Comparison of ENCODE assay signal across 9 mouse cellular contexts in genomic region chr11:45921480-45921898, GRCm38 (mm10). TPM values are rescaled to one million over a fixed set of nuclear protein-coding genes. Genes with fewer than 3 reads are reported as not detected.
DNase-seq lines count a peak whose midpoint lies in the region; ATAC-seq and TF ChIP-seq lines count a peak whose summit lies in the region.
"Had no signal": no experiment of that assay in that cellular context is flagged by ENCODE, and none has a peak within 500 bp of the region (broad histone marks: within the 10 kb centered on the region; RNA-seq: fewer than 3 reads in every experiment).

No protein-coding gene starts in this region.

- H3K4me1 ChIP-seq in lung, embryonic 14.5 days (ENCODE audit: insufficient read depth) = no peaks in the 10 kb centered on the region
- H3K4me1 ChIP-seq in hindbrain, embryonic 14.5 days (replicated peaks; ENCODE audit: control insufficient read depth, insufficient read depth, low read length) = peaks cover 14% of the 10 kb centered on the region
- H3K4me1 ChIP-seq in midbrain, embryonic 10.5 days = peaks cover 37% of the 10 kb centered on the region

- no peak for TF ChIP-seq CTCF in lung, embryonic 14.5 days (IDR thresholded peaks at IDR 0.05; ENCODE audit: low read depth)

- 15% methylated on average over 10 of the region's 10 CpGs for WGBS in lung, embryonic 14.5 days
- WGBS in hindbrain, embryonic 14.5 days = 5% methylated on average over 10 of the region's 10 CpGs
- 6% methylated on average over 10 of the region's 10 CpGs for WGBS in midbrain, embryonic 10.5 days

- no peak; the same call in 1 of the 2 replicates for ATAC-seq in lung, embryonic 14.5 days (ENCODE audit: insufficient read depth)
- ATAC-seq in hindbrain, embryonic 14.5 days (ENCODE audit: low FRiP score) = peak; percentile 65; the same call in 1 of the 2 replicates

- no peak overlapping the region for H3K4me3 ChIP-seq in lung, embryonic 14.5 days (ENCODE audit: low read depth, low read length)
- no peak overlapping the region for H3K4me3 ChIP-seq in hindbrain, embryonic 14.5 days (replicated peaks; ENCODE audit: low read length)
- peak overlapping the region; percentile 24 for H3K4me3 ChIP-seq in midbrain, embryonic 10.5 days

- DNase-seq in lung, embryonic 14.5 days = no peak
- DNase-seq in lung, postnatal 36 days = no peak
- DNase-seq in hindbrain, embryonic 14.5 days (ENCODE audit: low spot score) = no peak
- peak; percentile 75 for DNase-seq in midbrain, embryonic 10.5 days (ENCODE audit: low spot score)
- DNase-seq in layer of hippocampus, adult 8-10 months (ENCODE audit: low spot score in 2 of 2) = no peak
- DNase-seq in gastrocnemius, postnatal 10 days = no peak
- no peak for DNase-seq in spleen, postnatal 10 days (ENCODE audit: low spot score in 2 of 2)
- DNase-seq: kidney, postnatal 25 days; lung, postnatal 4 days had no signal

- H3K27ac ChIP-seq in lung, embryonic 14.5 days (ENCODE audit: low read depth) = no peak overlapping the region
- H3K27ac ChIP-seq in hindbrain, embryonic 14.5 days = peak overlapping the region; percentile 77
- peak overlapping the region; percentile 86 for H3K27ac ChIP-seq in midbrain, embryonic 10.5 days (replicated peaks)

- 0 out of 2 replicates have a peak overlapping the region, but pooled peaks have one; percentile 16 for H3K9ac ChIP-seq in lung, embryonic 14.5 days
- 0 out of 2 replicates have a peak overlapping the region, but pooled peaks have one; percentile 18 for H3K9ac ChIP-seq in hindbrain, embryonic 14.5 days

- H3K9me3 ChIP-seq in lung, embryonic 14.5 days (ENCODE audit: low read depth, low read length) = no peaks in the 10 kb centered on the region
- H3K9me3 ChIP-seq in hindbrain, embryonic 14.5 days (ENCODE audit: control insufficient read depth, low read length) = no peaks in the 10 kb centered on the region
- no peaks in the 10 kb centered on the region for H3K9me3 ChIP-seq in midbrain, embryonic 10.5 days (replicated peaks)

- H3K27me3 ChIP-seq in lung, embryonic 14.5 days (ENCODE audit: insufficient read depth, low read length) = no peaks in the 10 kb centered on the region
- H3K27me3 ChIP-seq in hindbrain, embryonic 14.5 days (ENCODE audit: control insufficient read depth, insufficient read depth, low read length) = no peaks in the 10 kb centered on the region
- no peaks in the 10 kb centered on the region for H3K27me3 ChIP-seq in midbrain, embryonic 10.5 days (ENCODE audit: low read depth, poor library complexity, severe bottlenecking)

- peak overlapping the region; percentile 31 for H3K4me2 ChIP-seq in lung, embryonic 14.5 days
- peak overlapping the region; percentile 28 for H3K4me2 ChIP-seq in hindbrain, embryonic 14.5 days (replicated peaks)

- H3K36me3 ChIP-seq in lung, embryonic 14.5 days (ENCODE audit: insufficient read depth) = no peaks in the 10 kb centered on the region
- H3K36me3 ChIP-seq in hindbrain, embryonic 14.5 days (replicated peaks; ENCODE audit: control insufficient read depth, insufficient read depth) = no peaks in the 10 kb centered on the region
- H3K36me3 ChIP-seq in midbrain, embryonic 10.5 days = no peaks in the 10 kb centered on the region

RNA-seq across cellular contexts. Expression of gene Lsm11, which starts 23.2 kb away (rescaled TPM):
- 9.9 and 10.0 TPM in 2 replicates for polyA plus RNA-seq in lung, embryonic 14.5 days (2014; fragmentation: Nextera tagmentation; extraction: Ambion mirVana)
- polyA plus RNA-seq in hindbrain, embryonic 14.5 days (2014; fragmentation: Nextera tagmentation; extraction: Ambion mirVana) = 30.5 and 36.2 TPM in 2 replicates
- 7.3 and 9.1 TPM in 2 replicates for polyA plus RNA-seq in midbrain, embryonic 10.5 days (2016; fragmentation: Nextera tagmentation; extraction: Ambion mirVana)
- 10 to 100 TPM; 24.5 to 26.7 (median 25.8) TPM for total RNA-seq in layer of hippocampus, adult 8-10 months (2022)
- total RNA-seq in gastrocnemius, postnatal 10 days (2021) = 1 to 10 TPM; 3.7 to 4.1 TPM

RNA-seq across cellular contexts. Expression of gene Thg1l, which starts 33.8 kb away (rescaled TPM):
- 11.6 and 14.1 TPM in 2 replicates for polyA plus RNA-seq in lung, embryonic 14.5 days (2014; fragmentation: Nextera tagmentation; extraction: Ambion mirVana)
- 8.7 and 9.4 TPM in 2 replicates for polyA plus RNA-seq in hindbrain, embryonic 14.5 days (2014; fragmentation: Nextera tagmentation; extraction: Ambion mirVana)
- polyA plus RNA-seq in midbrain, embryonic 10.5 days (2016; fragmentation: Nextera tagmentation; extraction: Ambion mirVana) = 18.2 and 18.3 TPM in 2 replicates
- 10 to 100 TPM in 1 of 4 experiments, 1 to 10 TPM in 3; 7.4 to 10.8 (median 9.2) TPM for total RNA-seq in layer of hippocampus, adult 8-10 months (2022)
- 10 to 100 TPM in 1 of 2 experiments, 1 to 10 TPM in 1; 6.2 to 11.3 TPM for total RNA-seq in gastrocnemius, postnatal 10 days (2021)

RNA-seq across cellular contexts. Expression of gene Sox30, which starts 58.6 kb away (rescaled TPM):
- 0.09 and 0.12 TPM in 2 replicates for polyA plus RNA-seq in lung, embryonic 14.5 days (2014; fragmentation: Nextera tagmentation; extraction: Ambion mirVana)
- 0.08 and 0.09 TPM in 2 replicates for polyA plus RNA-seq in hindbrain, embryonic 14.5 days (2014; fragmentation: Nextera tagmentation; extraction: Ambion mirVana)
- 0.05 and 0.09 TPM in 2 replicates for polyA plus RNA-seq in midbrain, embryonic 10.5 days (2016; fragmentation: Nextera tagmentation; extraction: Ambion mirVana)
- under 1 TPM in 3 of 4 experiments, not detected in 1; 0.17 to 0.31 (median 0.27) TPM for total RNA-seq in layer of hippocampus, adult 8-10 months (2022)
- under 1 TPM in 1 of 2 experiments, not detected in 1; 0.07 TPM for total RNA-seq in gastrocnemius, postnatal 10 days (2021)
